Mouse (Mus musculus): Measurements from ENCODE around the gene Gm5934.
"Not testable (repeated sequence)": the region's sequence is repeated elsewhere in the genome, so short reads cannot be mapped to it uniquely, and the experiment has no call there.

Gene Gm5934

GRCm38 (mm10) chrX:24500660-24501059 lies at the start of gene Gm5934:
Gm5934 (minus strand) TSS chrX:24500760.
- DNase-seq, result not testable (repeated sequence)
